Mouse (Mus musculus): ENCODE measurements around the gene Nav2. TPM values are rescaled to one million over a fixed set of nuclear protein-coding genes. Genes with fewer than 3 reads are reported as not detected.

The Nav2 gene
- polyA plus RNA-seq, 1 experiment from 2014 or later = 6.0 TPM

- TF ChIP-seq EP300 (optimal IDR thresholded peaks at IDR 0.05) = no peak
- TF ChIP-seq CTCF (IDR thresholded peaks at IDR 0.05; ENCODE audit: low read depth) = no peak
- Histone ChIP-seq H3K27ac (replicated peaks) (no peak overlapping the region), H3K4me1 (replicated peaks; ENCODE audit: control insufficient read depth, insufficient read depth) (no peaks in the 10 kb centered on the region), H3K27me3 (ENCODE audit: control insufficient read depth, insufficient read depth, low read length) (no peaks in the 10 kb centered on the region), H3K9ac (ENCODE audit: low read length) (no peak overlapping the region), H3K4me2 (replicated peaks; ENCODE audit: low read depth) (no peak overlapping the region), H3K4me3 (ENCODE audit: low read depth, low read length) (no peak overlapping the region), H3K9me3 (ENCODE audit: control insufficient read depth, low read length) (no peaks in the 10 kb centered on the region), H3K36me3 (ENCODE audit: control insufficient read depth, insufficient read depth, low read length) (no peaks in the 10 kb centered on the region)
- DNase-seq (ENCODE audit: low spot score) = no peak
- WGBS = 68% methylated on average over 7 of the region's 7 CpGs
- ATAC-seq (ENCODE audit: low FRiP score, low TSS enrichment) = no peak
Measured at GRCm38 (mm10) chr7:48893093-48893492, 15.4 kb upstream of the Nav2 start.

GRCm38 (mm10) chr7:48894152-48894551, 14.4 kb upstream of the Nav2 start:
- 1% methylated on average over 6 of the region's 6 CpGs for WGBS
- no peak for TF ChIP-seq EP300 (optimal IDR thresholded peaks at IDR 0.05)
- TF ChIP-seq CTCF (IDR thresholded peaks at IDR 0.05; ENCODE audit: low read depth) = peak; percentile 90
- Histone ChIP-seq H3K27ac (replicated peaks) (no peak overlapping the region), H3K4me2 (replicated peaks; ENCODE audit: low read depth) (no peak overlapping the region), H3K36me3 (ENCODE audit: control insufficient read depth, insufficient read depth, low read length) (no peaks in the 10 kb centered on the region), H3K27me3 (ENCODE audit: control insufficient read depth, insufficient read depth, low read length) (no peaks in the 10 kb centered on the region), H3K4me1 (replicated peaks; ENCODE audit: control insufficient read depth, insufficient read depth) (no peaks in the 10 kb centered on the region), H3K9me3 (ENCODE audit: control insufficient read depth, low read length) (no peaks in the 10 kb centered on the region), H3K9ac (ENCODE audit: low read length) (no peak overlapping the region), H3K4me3 (ENCODE audit: low read depth, low read length) (no peak overlapping the region)
- ATAC-seq (ENCODE audit: low FRiP score, low TSS enrichment) (peak; percentile 68; the same call in 1 of the 2 replicates), DNase-seq (ENCODE audit: low spot score) (peak; percentile 70)

GRCm38 (mm10) chr7:48894763-48895162, 13.8 kb upstream of the Nav2 start:
- Histone ChIP-seq H3K4me2 (replicated peaks; ENCODE audit: low read depth) (no peak overlapping the region), H3K9ac (ENCODE audit: low read length) (no peak overlapping the region), H3K9me3 (ENCODE audit: control insufficient read depth, low read length) (no peaks in the 10 kb centered on the region), H3K36me3 (ENCODE audit: control insufficient read depth, insufficient read depth, low read length) (no peaks in the 10 kb centered on the region), H3K4me1 (replicated peaks; ENCODE audit: control insufficient read depth, insufficient read depth) (no peaks in the 10 kb centered on the region), H3K4me3 (ENCODE audit: low read depth, low read length) (no peak overlapping the region), H3K27me3 (ENCODE audit: control insufficient read depth, insufficient read depth, low read length) (no peaks in the 10 kb centered on the region), H3K27ac (replicated peaks) (no peak overlapping the region)
- TF ChIP-seq EP300 (optimal IDR thresholded peaks at IDR 0.05) = no peak
- TF ChIP-seq CTCF (IDR thresholded peaks at IDR 0.05; ENCODE audit: low read depth) = no peak
- 56% methylated on average over 6 of the region's 6 CpGs for WGBS
- no peak for DNase-seq (ENCODE audit: low spot score)
- ATAC-seq (ENCODE audit: low FRiP score, low TSS enrichment) = no peak

- DNase-seq (ENCODE audit: low spot score) (no peak), ATAC-seq (ENCODE audit: low FRiP score, low TSS enrichment) (no peak)
- TF ChIP-seq EP300 (optimal IDR thresholded peaks at IDR 0.05) = no peak
- no peak for TF ChIP-seq CTCF (IDR thresholded peaks at IDR 0.05; ENCODE audit: low read depth)
- no peaks in the 10 kb centered on the region for H3K27me3 ChIP-seq (ENCODE audit: control insufficient read depth, insufficient read depth, low read length)
- H3K27ac ChIP-seq (replicated peaks) = no peak overlapping the region
- H3K9me3 ChIP-seq (ENCODE audit: control insufficient read depth, low read length) = no peaks in the 10 kb centered on the region
- H3K4me1 ChIP-seq (replicated peaks; ENCODE audit: control insufficient read depth, insufficient read depth) = no peaks in the 10 kb centered on the region
- no peaks in the 10 kb centered on the region for H3K36me3 ChIP-seq (ENCODE audit: control insufficient read depth, insufficient read depth, low read length)
- no peak overlapping the region for H3K9ac ChIP-seq (ENCODE audit: low read length)
- 93% methylated on average over 4 of the region's 4 CpGs for WGBS
- H3K4me2 ChIP-seq (replicated peaks; ENCODE audit: low read depth) = no peak overlapping the region
- no peak overlapping the region for H3K4me3 ChIP-seq (ENCODE audit: low read depth, low read length)
Measured at GRCm38 (mm10) chr7:48895475-48895874, 13.0 kb upstream of the Nav2 start.

GRCm38 (mm10) chr7:48896051-48896450, 12.5 kb upstream of the Nav2 start:
- H3K27ac ChIP-seq (replicated peaks) = no peak overlapping the region
- TF ChIP-seq EP300 (optimal IDR thresholded peaks at IDR 0.05) = no peak
- no peak for TF ChIP-seq CTCF (IDR thresholded peaks at IDR 0.05; ENCODE audit: low read depth)
- H3K4me3 ChIP-seq (ENCODE audit: low read depth, low read length) = no peak overlapping the region
- no peak overlapping the region for H3K4me2 ChIP-seq (replicated peaks; ENCODE audit: low read depth)
- H3K4me1 ChIP-seq (replicated peaks; ENCODE audit: control insufficient read depth, insufficient read depth) = no peaks in the 10 kb centered on the region
- DNase-seq (ENCODE audit: low spot score) (no peak), ATAC-seq (ENCODE audit: low FRiP score, low TSS enrichment) (no peak)
- H3K9me3 ChIP-seq (ENCODE audit: control insufficient read depth, low read length) = no peaks in the 10 kb centered on the region
- no peaks in the 10 kb centered on the region for H3K36me3 ChIP-seq (ENCODE audit: control insufficient read depth, insufficient read depth, low read length)
- H3K27me3 ChIP-seq (ENCODE audit: control insufficient read depth, insufficient read depth, low read length) = no peaks in the 10 kb centered on the region
- no peak overlapping the region for H3K9ac ChIP-seq (ENCODE audit: low read length)
- 72% methylated on average over 4 of the region's 4 CpGs for WGBS

- no peak overlapping the region for H3K27ac ChIP-seq (replicated peaks)
- H3K4me3 ChIP-seq (ENCODE audit: low read depth, low read length) = no peak overlapping the region
- ATAC-seq (ENCODE audit: low FRiP score, low TSS enrichment) (no peak), DNase-seq (ENCODE audit: low spot score) (no peak)
- 55% methylated on average over 24 of the region's 24 CpGs for WGBS
- H3K36me3 ChIP-seq (ENCODE audit: control insufficient read depth, insufficient read depth, low read length) = no peaks in the 10 kb centered on the region
- no peaks in the 10 kb centered on the region for H3K27me3 ChIP-seq (ENCODE audit: control insufficient read depth, insufficient read depth, low read length)
- TF ChIP-seq CTCF (IDR thresholded peaks at IDR 0.05; ENCODE audit: low read depth) (no peak), EP300 (optimal IDR thresholded peaks at IDR 0.05) (no peak)
- H3K4me2 ChIP-seq (replicated peaks; ENCODE audit: low read depth) = no peak overlapping the region
- H3K4me1 ChIP-seq (replicated peaks; ENCODE audit: control insufficient read depth, insufficient read depth) = no peaks in the 10 kb centered on the region
- no peaks in the 10 kb centered on the region for H3K9me3 ChIP-seq (ENCODE audit: control insufficient read depth, low read length)
- no peak overlapping the region for H3K9ac ChIP-seq (ENCODE audit: low read length)
Measured at GRCm38 (mm10) chr7:48897539-48898163, 10.9 kb upstream of the Nav2 start.
